Mouse (Mus musculus) G1E (cell line): Measurements from ENCODE around the gene Nudcd3. TPM values are rescaled to one million over a fixed set of nuclear protein-coding genes. Genes with fewer than 3 reads are reported as not detected.

Experiments
- ATAC-seq: 2 replicates; pipeline ENCODE4 v1.8.0; 2016; ENCODE audit warnings: mild to moderate bottlenecking; ENCODE audit not compliant: insufficient number of reproducible peaks, poor library complexity, low FRiP score, severe bottlenecking; ENCODE audit errors: extremely low read depth
- DNase-seq: peaks from one replicate; pipeline ENCODE4 v3.0.0; 2012; ENCODE audit warnings: low spot score
- H3K27me3 ChIP-seq: 2 replicates; pipeline ENCODE4 v1.6.1; 2012; ENCODE audit warnings: mild to moderate bottlenecking, low read length, inconsistent platforms; ENCODE audit not compliant: insufficient read depth
- H3K36me3 ChIP-seq: replicated peaks from 2 replicates; pipeline ENCODE3; 2012; ENCODE audit warnings: mild to moderate bottlenecking, inconsistent platforms
- H3K4me1 ChIP-seq: 2 replicates; pipeline ENCODE4 v1.6.1; 2012; ENCODE audit warnings: low read depth, low read length, inconsistent platforms, mixed read lengths; ENCODE audit not compliant: insufficient read depth
- H3K4me3 ChIP-seq: 2 replicates; pipeline ENCODE4 v1.5.1; 2012; ENCODE audit warnings: low read depth, mild to moderate bottlenecking, inconsistent platforms, low read length, moderate library complexity, mixed read lengths
- H3K9me3 ChIP-seq: replicated peaks from 2 replicates; pipeline ENCODE4 v1.6.1; 2012; ENCODE audit warnings: inconsistent platforms
- CTCF ChIP-seq: IDR thresholded peaks from 2 replicates; pipeline ENCODE4 v1.5.1; 2012; ENCODE audit warnings: low read depth, low read length, inconsistent platforms, mixed read lengths
- GATA1 ChIP-seq: IDR thresholded peaks from 2 replicates; pipeline ENCODE4 v1.6.1; 2012; ENCODE audit warnings: borderline replicate concordance, low read length, inconsistent platforms, mixed read lengths
- GATA2 ChIP-seq: IDR thresholded peaks from 2 replicates; pipeline ENCODE4 v1.6.1; 2012; ENCODE audit warnings: low read depth, low read length, inconsistent platforms, borderline replicate concordance
- POLR2AphosphoS5 ChIP-seq: IDR thresholded peaks from 2 replicates; pipeline ENCODE4 v1.6.1; 2012; ENCODE audit warnings: low read depth, low read length, inconsistent platforms; ENCODE audit not compliant: insufficient replicate concordance
- TAL1 ChIP-seq: conservative IDR thresholded peaks from 2 replicates; pipeline ENCODE4 v1.6.1; 2012; ENCODE audit warnings: low read depth, low read length, inconsistent platforms, mixed read lengths
- polyA plus RNA-seq: library from polyadenylated mRNA; stranded (reverse); fragments of >175 nt; gene quantifications from 2 replicates; pipeline ENCODE4 v1.2.3, GENCODE M21; 2012
- total RNA-seq, 2 experiments: library from RNA; stranded (forward) in 1 of 2; stranded (reverse) in 1 of 2; fragments of 200-1000 nt in 1 of 2; fragments of >200 nt in 1 of 2; fragmentation: Nextera tagmentation in 1 of 2; gene quantifications; 2 replicates each; pipeline ENCODE4 v1.2.3; 2014 to 2017

Gene Nudcd3
- total and polyA plus RNA-seq, 3 experiments: 18.1 to 34.8 (median 25.7) TPM

- DNase-seq (no peak), ATAC-seq (no peak)
- Histone ChIP-seq H3K4me1 (no peaks in the 10 kb centered on the region; the same call in 1 of the 2 replicates), H3K27me3 (no peaks in the 10 kb centered on the region), H3K36me3 (peaks cover 33% of the 10 kb centered on the region), H3K4me3 (no peak overlapping the region), H3K9me3 (no peaks in the 10 kb centered on the region)
- TF ChIP-seq TAL1: no peak
- no peak for TF ChIP-seq POLR2AphosphoS5
Measured at GRCm38 (mm10) chr11:6163062-6163461, 37.2 kb downstream of the Nudcd3 start.

- TF ChIP-seq POLR2AphosphoS5 (no peak), GATA2 (no peak), GATA1 (no peak), CTCF (no peak), TAL1 (no peak)
- Histone ChIP-seq H3K27me3 (no peaks in the 10 kb centered on the region), H3K9me3 (no peaks in the 10 kb centered on the region), H3K4me3 (no peak overlapping the region), H3K36me3 (peaks cover 33% of the 10 kb centered on the region), H3K4me1 (no peaks in the 10 kb centered on the region; the same call in 1 of the 2 replicates)
- no peak for ATAC-seq
- no peak for DNase-seq
Measured at GRCm38 (mm10) chr11:6161549-6161948, 38.7 kb downstream of the Nudcd3 start.

GRCm38 (mm10) chr11:6160663-6161271 is 39.4 kb downstream of the Nudcd3 start:
- TF ChIP-seq GATA1: no peak
- no peak for TF ChIP-seq TAL1
- TF ChIP-seq CTCF: no peak
- TF ChIP-seq POLR2AphosphoS5: no peak
- no peak for TF ChIP-seq GATA2
- DNase-seq (no peak), ATAC-seq (no peak)
- H3K4me3 ChIP-seq: no peak overlapping the region
- H3K4me1 ChIP-seq: no peaks in the 10 kb centered on the region; the same call in 1 of the 2 replicates
- H3K27me3 ChIP-seq: no peaks in the 10 kb centered on the region
- H3K36me3 ChIP-seq: peaks cover 27% of the 10 kb centered on the region
- no peaks in the 10 kb centered on the region for H3K9me3 ChIP-seq

GRCm38 (mm10) chr11:6159704-6160275 is 40.4 kb downstream of the Nudcd3 start:
- DNase-seq (no peak), ATAC-seq (no peak)
- Histone ChIP-seq H3K4me3 (no peak overlapping the region), H3K27me3 (no peaks in the 10 kb centered on the region), H3K9me3 (no peaks in the 10 kb centered on the region), H3K36me3 (peaks cover 24% of the 10 kb centered on the region), H3K4me1 (peaks cover 4% of the 10 kb centered on the region)
- no peak for TF ChIP-seq POLR2AphosphoS5
- TF ChIP-seq TAL1: no peak
- TF ChIP-seq GATA1: no peak
- TF ChIP-seq GATA2: no peak
- TF ChIP-seq CTCF: no peak

GRCm38 (mm10) chr11:6158515-6158914 is 41.7 kb downstream of the Nudcd3 start:
- no peak for ATAC-seq
- DNase-seq: no peak
- H3K4me1 ChIP-seq: peaks cover 15% of the 10 kb centered on the region
- H3K9me3 ChIP-seq: no peaks in the 10 kb centered on the region
- H3K4me3 ChIP-seq: no peak overlapping the region
- peaks cover 24% of the 10 kb centered on the region for H3K36me3 ChIP-seq
- no peaks in the 10 kb centered on the region for H3K27me3 ChIP-seq
- TF ChIP-seq GATA1 (no peak), CTCF (no peak), GATA2 (no peak), POLR2AphosphoS5 (no peak)

GRCm38 (mm10) chr11:6157119-6157518 is 43.1 kb downstream of the Nudcd3 start:
- no peak for ATAC-seq
- H3K9me3 ChIP-seq: no peaks in the 10 kb centered on the region
- TF ChIP-seq TAL1: no peak
- TF ChIP-seq CTCF: no peak
- TF ChIP-seq POLR2AphosphoS5: no peak
- no peak for TF ChIP-seq GATA1
- DNase-seq: no peak
- no peak overlapping the region for H3K4me3 ChIP-seq
- H3K36me3 ChIP-seq: peaks cover 27% of the 10 kb centered on the region
- peaks cover 15% of the 10 kb centered on the region for H3K4me1 ChIP-seq
- H3K27me3 ChIP-seq: no peaks in the 10 kb centered on the region
